In genomic region chr1:127537204-127538038, GRCm38 (mm10) we compare ENCODE assay signal across 8 mouse cellular contexts.
DNase-seq lines count a peak whose midpoint lies in the region; ATAC-seq and TF ChIP-seq lines count a peak whose summit lies in the region.

No protein-coding gene starts in this region.

- peaks cover 41% of the 10 kb centered on the region for H3K4me1 ChIP-seq in hindbrain, embryonic 12.5 days
- no peaks in the 10 kb centered on the region for H3K4me1 ChIP-seq in stomach, postnatal 0 days (replicated peaks; ENCODE audit: control insufficient read depth, insufficient read depth)

- peaks cover 35% of the 10 kb centered on the region for H3K27me3 ChIP-seq in hindbrain, embryonic 12.5 days
- H3K27me3 ChIP-seq in stomach, postnatal 0 days (ENCODE audit: control insufficient read depth, insufficient read depth, low read length), result no peaks in the 10 kb centered on the region

- no peak for TF ChIP-seq EP300 in stomach, postnatal 0 days (optimal IDR thresholded peaks at IDR 0.05)

- WGBS in hindbrain, embryonic 12.5 days, result 7% methylated on average over 17 of the region's 17 CpGs
- 17% methylated on average over 17 of the region's 17 CpGs for WGBS in stomach, postnatal 0 days

- no peak for DNase-seq in frontal cortex, postnatal 25 days (ENCODE audit: low spot score in 2 of 2)
- DNase-seq in brain, embryonic 14.5 days (ENCODE audit: low read depth), result peak; percentile 93
- DNase-seq in mesoderm, embryonic 11.5 days (ENCODE audit: low read depth, low spot score), result peak; percentile 64
- DNase-seq in stomach, postnatal 0 days (ENCODE audit: low spot score), result no peak
- no peak for DNase-seq in urinary bladder, postnatal 25 days (ENCODE audit: low spot score)
- DNase-seq in kidney, adult 8-10 months, result no peak

- H3K9ac ChIP-seq in hindbrain, embryonic 12.5 days, result peak overlapping the region; percentile 54
- no peak overlapping the region for H3K9ac ChIP-seq in stomach, postnatal 0 days (ENCODE audit: low read length)

- peak overlapping the region; percentile 48 for H3K4me2 ChIP-seq in hindbrain, embryonic 12.5 days (replicated peaks)
- peak overlapping the region; percentile 38 for H3K4me2 ChIP-seq in stomach, postnatal 0 days (replicated peaks; ENCODE audit: low read depth)

- no peak overlapping the region; the same call in 1 of the 2 replicates for H3K4me3 ChIP-seq in hindbrain, embryonic 12.5 days
- H3K4me3 ChIP-seq in stomach, postnatal 0 days (ENCODE audit: low read depth, low read length), result no peak overlapping the region

- 0 out of 2 replicates have a peak, but pooled peaks have one; percentile 10 for TF ChIP-seq POLR2A in brain, embryonic 14.5 days (IDR thresholded peaks at IDR 0.05; ENCODE audit: borderline replicate concordance, extremely low read depth, insufficient read depth, insufficient read length, poor library complexity, severe bottlenecking)

- H3K27ac ChIP-seq in hindbrain, embryonic 12.5 days, result peak overlapping the region; percentile 88
- H3K27ac ChIP-seq in stomach, postnatal 0 days (replicated peaks), result no peak overlapping the region

- no peak for TF ChIP-seq CTCF in brain, embryonic 14.5 days (IDR thresholded peaks at IDR 0.05; ENCODE audit: borderline replicate concordance, extremely low read depth, insufficient read depth, insufficient read length)
- TF ChIP-seq CTCF in stomach, postnatal 0 days (IDR thresholded peaks at IDR 0.05; ENCODE audit: low read depth), result no peak

- no peaks in the 10 kb centered on the region for H3K36me3 ChIP-seq in hindbrain, embryonic 12.5 days
- H3K36me3 ChIP-seq in stomach, postnatal 0 days (ENCODE audit: control insufficient read depth, insufficient read depth, low read length), result no peaks in the 10 kb centered on the region

- ATAC-seq in frontal cortex, adult (ENCODE audit: low TSS enrichment), result peak; percentile 82
- ATAC-seq in hindbrain, embryonic 12.5 days (ENCODE audit: low FRiP score), result peak; percentile 83
- ATAC-seq in stomach, postnatal 0 days (ENCODE audit: low FRiP score, low TSS enrichment), result no peak

- no peaks in the 10 kb centered on the region for H3K9me3 ChIP-seq in hindbrain, embryonic 12.5 days (replicated peaks)
- no peaks in the 10 kb centered on the region for H3K9me3 ChIP-seq in stomach, postnatal 0 days (ENCODE audit: control insufficient read depth, low read length)

Comparison
In these comparisons a context has a peak if more than half of its experiments do, and no peak if none do; other contexts are left out.
1. DNase-seq: peak in brain, embryonic 14.5 days (single experiment) and mesoderm, embryonic 11.5 days (single experiment); none in frontal cortex, postnatal 25 days (0 of 2), stomach, postnatal 0 days (single experiment), urinary bladder, postnatal 25 days (single experiment) and kidney, adult 8-10 months (0 of 2).